Mouse (Mus musculus) retina, adult 2 months (tissue): ENCODE results near the gene Nepro.

Experiments
- DNase-seq: peaks from one replicate; pipeline ENCODE4 v3.0.0-alpha.2; 2012; ENCODE audit warnings: low read depth, low spot score

The Nepro gene

DNA sequence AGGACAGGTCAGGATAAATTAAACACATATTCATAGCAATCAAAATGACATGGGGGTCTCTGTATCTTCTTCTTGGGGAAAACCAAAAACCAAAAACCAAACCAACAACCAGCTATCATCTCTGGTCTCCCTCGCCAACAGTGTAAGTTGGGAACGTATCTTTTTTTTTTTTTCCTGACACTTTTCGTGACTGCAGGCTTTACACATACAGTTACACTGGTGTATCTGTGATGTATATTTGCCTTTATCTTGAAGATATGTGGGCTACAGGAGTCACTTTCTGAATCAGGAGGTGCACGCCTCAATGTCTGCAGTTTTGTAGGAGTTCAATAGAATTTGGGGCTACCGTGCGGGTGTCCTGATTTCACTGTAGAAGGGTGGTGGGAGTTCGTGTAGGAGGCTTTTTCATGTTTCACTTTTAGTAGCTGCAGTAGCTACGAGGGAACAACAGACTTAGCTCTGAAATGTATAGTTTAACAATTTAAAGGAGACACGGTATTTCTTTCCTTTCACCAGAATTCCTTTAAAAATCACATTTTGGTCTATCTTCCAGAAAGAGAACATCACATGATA, 42.3 kb downstream of the Nepro start:
- no peak for DNase-seq

DNA sequence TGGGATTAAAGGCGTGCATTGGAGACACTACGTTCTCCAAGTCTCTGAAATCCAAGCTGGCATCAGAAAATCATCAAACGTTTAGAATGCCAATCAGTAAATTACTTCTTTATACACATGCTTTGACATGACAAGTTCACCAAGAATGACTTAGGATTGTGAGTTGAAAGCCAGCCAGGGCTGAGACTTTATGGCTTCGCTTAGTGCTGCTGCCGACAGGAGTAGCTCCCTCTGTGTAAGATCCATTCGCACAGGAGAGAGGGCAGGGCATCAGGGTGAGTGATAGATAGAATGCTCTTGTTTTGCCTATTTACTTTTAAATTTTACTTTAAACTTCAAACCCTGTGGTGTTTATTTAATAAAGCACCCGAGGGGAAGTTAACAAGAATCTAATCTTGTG, 43.4 kb downstream of the Nepro start:
- no peak for DNase-seq

DNA sequence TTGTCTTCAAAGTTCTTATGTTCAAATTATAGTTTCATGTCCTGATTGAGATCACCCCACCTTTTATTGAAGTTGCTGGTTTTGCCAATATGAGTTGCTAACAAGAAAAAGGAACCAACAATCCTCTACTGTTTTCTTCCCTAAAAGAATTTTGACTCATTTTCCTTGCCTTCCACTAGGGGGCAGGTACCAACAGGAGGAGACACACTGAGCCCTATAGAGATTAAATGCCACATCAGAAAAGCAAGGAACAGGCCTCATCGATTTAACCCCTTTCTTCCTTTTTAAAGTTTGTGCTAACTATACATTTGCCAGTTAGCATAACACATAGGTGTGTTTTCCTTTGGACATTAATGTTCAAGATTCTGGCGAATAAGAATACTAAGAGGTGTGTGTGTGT, 43.9 kb downstream of the Nepro start:
- DNase-seq = no peak

DNA sequence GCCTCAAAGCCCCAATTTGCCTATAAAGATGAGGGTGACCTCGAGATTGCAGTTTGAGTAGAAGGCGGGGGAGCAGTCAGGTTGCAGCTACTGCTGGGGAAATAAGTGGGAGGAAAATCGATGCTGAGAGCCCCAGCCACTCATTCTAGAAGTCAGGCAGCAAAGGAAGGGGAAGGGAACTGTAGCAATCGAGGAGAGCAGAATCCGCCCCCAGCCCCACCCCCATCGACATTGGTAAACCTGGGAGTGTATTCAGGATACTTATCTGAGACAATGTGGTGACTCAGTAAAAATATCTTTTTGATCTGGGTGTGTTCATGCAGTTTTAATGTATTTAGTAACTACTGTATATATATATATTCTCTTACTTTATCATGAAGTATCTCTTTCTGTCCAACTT, 48.5 kb downstream of the Nepro start:
- DNase-seq = no peak

DNA sequence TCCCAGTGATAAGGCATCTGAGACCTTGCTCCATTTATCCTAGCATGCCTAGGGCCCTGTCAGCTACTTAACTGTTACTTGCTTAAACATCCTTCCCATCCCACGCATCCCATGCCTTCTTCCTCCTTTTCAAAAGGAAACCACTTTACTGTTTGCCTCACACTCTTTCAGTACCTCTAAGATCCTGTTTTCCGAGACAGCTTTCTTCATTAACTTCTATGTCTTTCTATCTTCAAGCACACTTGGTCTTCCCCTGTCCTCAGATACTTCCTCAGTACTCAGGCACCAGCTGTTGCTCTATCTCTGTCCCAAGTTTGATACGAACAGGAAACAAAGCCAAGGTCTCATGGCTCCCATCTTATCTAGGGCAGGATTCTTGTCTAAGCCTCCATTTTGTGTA, 49.6 kb downstream of the Nepro start:
- DNase-seq = no peak

DNA sequence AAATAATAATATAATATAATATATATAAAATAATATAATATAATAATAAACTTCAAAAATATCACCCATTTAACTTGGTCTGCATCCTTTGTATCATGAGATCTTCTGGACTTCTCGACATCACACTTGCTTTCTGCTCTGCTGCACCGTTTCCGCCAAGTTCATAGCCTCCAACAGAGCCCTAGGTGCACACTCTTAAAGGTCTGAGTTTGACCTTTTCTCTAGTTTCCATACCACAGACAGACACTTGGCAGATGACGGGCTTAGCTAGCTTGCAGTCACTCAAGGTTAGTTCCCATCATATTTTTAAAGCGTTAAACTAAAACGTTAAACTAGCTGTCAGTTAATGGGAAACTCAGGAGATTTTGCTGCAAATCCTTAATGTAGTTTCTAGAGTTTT, 50.1 kb downstream of the Nepro start:
- DNase-seq = no peak

DNA sequence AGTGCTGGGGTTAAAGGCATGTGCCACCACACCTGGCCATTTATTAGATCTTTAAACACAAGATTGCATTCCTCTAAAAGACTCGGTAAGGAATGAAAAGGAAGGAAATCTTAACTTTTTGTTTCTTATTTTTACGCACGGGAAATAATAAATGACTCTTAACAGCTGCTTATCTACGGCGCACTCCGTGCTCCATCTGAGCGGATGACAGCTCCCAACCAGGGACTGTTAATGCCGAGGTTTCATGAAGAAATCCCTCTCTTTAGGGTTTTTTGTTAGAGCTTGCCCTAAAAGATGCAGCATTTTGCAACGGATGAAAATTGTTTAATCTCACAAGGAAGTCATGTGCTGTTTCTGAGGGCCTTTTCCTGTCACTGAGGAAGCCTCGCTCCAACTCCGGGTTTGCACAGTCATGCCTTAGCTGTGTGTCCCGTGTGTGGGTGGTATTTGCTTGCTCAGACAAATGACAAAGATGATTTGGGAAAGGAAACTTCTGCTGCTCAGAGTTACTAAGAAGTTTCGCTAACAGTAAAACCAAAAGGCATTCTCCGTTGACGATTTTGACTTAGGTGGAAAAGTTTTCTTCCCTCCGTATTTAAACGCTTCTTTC, 54.5 kb downstream of the Nepro start:
- DNase-seq = no peak

DNA sequence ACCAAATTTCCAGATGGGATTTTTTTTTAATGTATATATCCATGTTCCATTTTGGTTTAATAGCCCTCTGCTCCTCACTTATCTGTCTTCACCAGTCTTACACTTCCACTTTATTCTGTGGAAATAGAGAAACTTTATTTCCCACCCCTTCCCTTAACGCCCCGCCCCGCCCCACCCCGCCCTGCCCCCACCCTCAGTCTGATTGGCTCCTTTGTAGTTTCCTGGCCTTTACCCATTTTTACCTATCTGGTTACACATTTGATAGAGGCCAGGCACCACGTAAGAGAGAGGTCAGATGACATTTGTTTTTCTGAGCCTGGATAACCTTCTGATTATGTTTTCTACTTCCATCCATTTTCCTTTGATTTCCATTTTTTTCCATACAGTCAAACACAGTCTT, 55.4 kb downstream of the Nepro start:
- DNase-seq = no peak

DNA sequence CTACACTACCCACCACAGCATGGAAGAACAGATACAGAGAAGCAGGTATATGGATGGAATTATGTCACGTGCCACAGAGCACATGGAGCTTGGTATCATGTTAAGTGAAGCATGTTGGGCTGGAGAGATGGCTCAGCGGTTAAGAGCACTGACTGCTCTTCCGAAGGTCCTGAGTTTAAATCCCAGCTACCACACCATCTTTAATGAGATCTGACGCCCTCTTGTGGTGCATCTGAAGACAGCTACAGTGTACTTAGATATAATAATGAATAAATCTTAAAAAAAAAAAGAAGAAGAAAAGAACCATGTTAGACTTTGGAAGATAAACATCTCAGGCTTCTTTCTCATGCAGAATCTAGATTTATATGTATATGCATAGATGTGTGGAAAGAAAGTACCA, 56.6 kb downstream of the Nepro start:
- no peak for DNase-seq
